Mouse (Mus musculus) cerebellum, adult 2 months (tissue): Measurements from ENCODE around the gene Ebf4.

Experiments
- CTCF ChIP-seq: fragments of 200-500 bp; IDR thresholded peaks from 2 replicates; pipeline ENCODE4 v1.5.1; 2011; ENCODE audit warnings: low read depth, mild to moderate bottlenecking, control low read depth, low read length, moderate library complexity, borderline replicate concordance; ENCODE audit not compliant: insufficient read depth
- POLR2A ChIP-seq: fragments of 200-500 bp; IDR thresholded peaks from 2 replicates; pipeline ENCODE4 v1.6.1; 2011; ENCODE audit warnings: low read length, control low read depth, borderline replicate concordance; ENCODE audit not compliant: insufficient read depth

DNA sequence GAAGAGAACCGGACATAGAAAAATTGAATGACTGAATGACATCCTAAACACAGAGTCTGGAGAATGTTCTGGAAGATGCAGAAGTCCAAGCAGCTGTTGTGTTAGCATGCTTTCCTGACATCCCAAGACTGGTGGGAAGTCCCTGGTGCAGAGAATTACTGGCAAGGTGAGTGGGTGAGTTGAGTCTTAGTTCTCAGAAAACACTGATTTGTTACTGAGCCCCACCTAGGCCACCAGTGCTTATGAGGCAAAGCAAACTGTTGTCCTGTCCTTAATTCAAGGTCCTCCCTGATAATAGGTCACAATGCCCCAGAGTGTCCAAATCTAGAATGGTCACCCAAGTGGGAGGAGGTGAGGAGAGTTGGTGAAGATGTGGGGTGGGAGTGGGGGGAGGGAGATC, 110.0 kb downstream of the Ebf4 start, which contains the start of the genes Gm28372 and 1700020A23Rik:
- no peak for TF ChIP-seq POLR2A
- TF ChIP-seq CTCF = no peak
